Mouse (Mus musculus) granulocyte monocyte progenitor cell, adult 5-6 weeks (primary cell): Measurements from ENCODE around the gene 4930407I10Rik. TPM values are rescaled to one million over a fixed set of nuclear protein-coding genes. Genes with fewer than 3 reads are reported as not detected.

ENCODE experiments used
- ATAC-seq: replicated peaks from 2 replicates; pipeline ENCODE4 v1.8.0; 2016; ENCODE audit warnings: mild to moderate bottlenecking, moderate TSS enrichment, inconsistent platforms; ENCODE audit not compliant: poor library complexity, severe bottlenecking
- total RNA-seq, 2 experiments: library from RNA; stranded (forward) in 1 of 2; stranded (reverse) in 1 of 2; fragments of 200-712, 200-1000 nt in 1 of 2; fragments of >200 nt in 1 of 2; fragmentation: Nextera tagmentation in 1 of 2; gene quantifications; 2 replicates each; pipeline ENCODE4 v1.2.3; 2014 to 2017

Gene 4930407I10Rik
- total RNA-seq, 2 experiments from 2014 or later: not detected

GRCm38 (mm10) chr15:82047080-82047883 lies 11.7 kb upstream of the 4930407I10Rik start, which contains the start of gene Snu13:
Gene Snu13, minus strand, starts transcription at chr15:82047598.
- ATAC-seq: peak; percentile 87

GRCm38 (mm10) chr15:82052544-82052943 lies 6.4 kb upstream of the 4930407I10Rik start:
- ATAC-seq: no peak

- ATAC-seq: no peak
Observed at GRCm38 (mm10) chr15:82063909-82064308, 5.0 kb downstream of the 4930407I10Rik start.

GRCm38 (mm10) chr15:82065511-82065910 lies 6.6 kb downstream of the 4930407I10Rik start:
- peak; percentile 44 for ATAC-seq

- no peak for ATAC-seq
Observed at GRCm38 (mm10) chr15:82069898-82070297, 10.9 kb downstream of the 4930407I10Rik start, which contains the start of gene Mei1. Gene Mei1, plus strand, starts transcription at chr15:82069996.

- ATAC-seq: no peak
Observed at GRCm38 (mm10) chr15:82071816-82072469, 13.0 kb downstream of the 4930407I10Rik start.

GRCm38 (mm10) chr15:82073490-82073889 lies 14.5 kb downstream of the 4930407I10Rik start:
- no peak for ATAC-seq

- no peak for ATAC-seq
Observed at GRCm38 (mm10) chr15:82079883-82080282, 20.9 kb downstream of the 4930407I10Rik start.

GRCm38 (mm10) chr15:82081161-82081560 lies 22.2 kb downstream of the 4930407I10Rik start:
- ATAC-seq: peak; percentile 76

- ATAC-seq: no peak
Observed at GRCm38 (mm10) chr15:82085606-82086005, 26.7 kb downstream of the 4930407I10Rik start.

- ATAC-seq: no peak
Observed at GRCm38 (mm10) chr15:82086131-82086530, 27.2 kb downstream of the 4930407I10Rik start.

- ATAC-seq: peak; percentile 33; the same call in 1 of the 2 replicates
Observed at GRCm38 (mm10) chr15:82087266-82087665, 28.3 kb downstream of the 4930407I10Rik start.

- no peak for ATAC-seq
Observed at GRCm38 (mm10) chr15:82091061-82091460, 32.1 kb downstream of the 4930407I10Rik start.

- ATAC-seq: peak; percentile 46
Observed at GRCm38 (mm10) chr15:82106953-82107555, 48.1 kb downstream of the 4930407I10Rik start.

Other genes with a start within 250 kb of the 4930407I10Rik start
- gene Tob2, start 200.4 kb upstream of the 4930407I10Rik start, total RNA-seq (2014; fragmentation: Nextera tagmentation): 35.0 and 39.6 TPM in 2 replicates
- 14.7 and 19.3 TPM in 2 replicates for gene Tob2, start 200.4 kb upstream of the 4930407I10Rik start, total RNA-seq (2017)
- 101 and 107 TPM in 2 replicates for gene Phf5a, start 187.2 kb upstream of the 4930407I10Rik start, total RNA-seq (2014; fragmentation: Nextera tagmentation)
- gene Phf5a, start 187.2 kb upstream of the 4930407I10Rik start, total RNA-seq (2017): 79.2 and 148 TPM in 2 replicates
- gene Aco2, start 186.8 kb upstream of the 4930407I10Rik start, total RNA-seq (2014; fragmentation: Nextera tagmentation): 123 and 126 TPM in 2 replicates
- 156 and 180 TPM in 2 replicates for gene Aco2, start 186.8 kb upstream of the 4930407I10Rik start, total RNA-seq (2017)
- gene Polr3h, start 132.9 kb upstream of the 4930407I10Rik start, total RNA-seq (2014; fragmentation: Nextera tagmentation): 21.8 and 26.5 TPM in 2 replicates
- gene Polr3h, start 132.9 kb upstream of the 4930407I10Rik start, total RNA-seq (2017): 46.6 and 51.2 TPM in 2 replicates
- not detected in 2 replicates for gene Csdc2, start 122.4 kb upstream of the 4930407I10Rik start, total RNA-seq (2014; fragmentation: Nextera tagmentation)
- not detected in 2 replicates for gene Csdc2, start 122.4 kb upstream of the 4930407I10Rik start, total RNA-seq (2017)
- gene Pmm1, start 98.2 kb upstream of the 4930407I10Rik start, total RNA-seq (2014; fragmentation: Nextera tagmentation): 32.6 and 32.7 TPM in 2 replicates
- gene Pmm1, start 98.2 kb upstream of the 4930407I10Rik start, total RNA-seq (2017): 19.5 and 21.2 TPM in 2 replicates
- not detected in 2 replicates for gene 1700029P11Rik, start 78.6 kb upstream of the 4930407I10Rik start, total RNA-seq (2014; fragmentation: Nextera tagmentation)
- gene 1700029P11Rik, start 78.6 kb upstream of the 4930407I10Rik start, total RNA-seq (2017): not detected in 2 replicates
- gene Xrcc6, start 71.3 kb upstream of the 4930407I10Rik start, total RNA-seq (2014; fragmentation: Nextera tagmentation): 104 and 120 TPM in 2 replicates
- gene Xrcc6, start 71.3 kb upstream of the 4930407I10Rik start, total RNA-seq (2017): 234 and 250 TPM in 2 replicates
- gene Desi1, start 25.3 kb upstream of the 4930407I10Rik start, total RNA-seq (2014; fragmentation: Nextera tagmentation): 26.3 and 34.9 TPM in 2 replicates
- gene Desi1, start 25.3 kb upstream of the 4930407I10Rik start, total RNA-seq (2017): 6.0 and 8.3 TPM in 2 replicates
- 254 and 268 TPM in 2 replicates for gene Snu13, start 11.6 kb upstream of the 4930407I10Rik start, total RNA-seq (2014; fragmentation: Nextera tagmentation)
- gene Snu13, start 11.6 kb upstream of the 4930407I10Rik start, total RNA-seq (2017): 183 and 209 TPM in 2 replicates
- gene Mei1, start 10.8 kb downstream of the 4930407I10Rik start, total RNA-seq (2014; fragmentation: Nextera tagmentation): not detected in 2 replicates
- not detected in 2 replicates for gene Mei1, start 10.8 kb downstream of the 4930407I10Rik start, total RNA-seq (2017)
- 11.0 and 26.5 TPM in 2 replicates for gene Ccdc134, start 68.8 kb downstream of the 4930407I10Rik start, total RNA-seq (2014; fragmentation: Nextera tagmentation)
- gene Ccdc134, start 68.8 kb downstream of the 4930407I10Rik start, total RNA-seq (2017): 13.1 and 17.2 TPM in 2 replicates
- gene Srebf2, start 88.0 kb downstream of the 4930407I10Rik start, total RNA-seq (2014; fragmentation: Nextera tagmentation): 19.0 and 24.3 TPM in 2 replicates
- 16.5 and 17.5 TPM in 2 replicates for gene Srebf2, start 88.0 kb downstream of the 4930407I10Rik start, total RNA-seq (2017)
- gene Shisa8, start 153.7 kb downstream of the 4930407I10Rik start, total RNA-seq (2014; fragmentation: Nextera tagmentation): not detected in 2 replicates
- not detected in 2 replicates for gene Shisa8, start 153.7 kb downstream of the 4930407I10Rik start, total RNA-seq (2017)
- gene Tnfrsf13c, start 165.2 kb downstream of the 4930407I10Rik start, total RNA-seq (2014; fragmentation: Nextera tagmentation): 0.49 TPM in 1 of 2 replicates, not detected in the other
- gene Tnfrsf13c, start 165.2 kb downstream of the 4930407I10Rik start, total RNA-seq (2017): 0.46 TPM in 1 of 2 replicates, not detected in the other
- 15.1 and 39.8 TPM in 2 replicates for gene Cenpm, start 185.6 kb downstream of the 4930407I10Rik start, total RNA-seq (2014; fragmentation: Nextera tagmentation)
- gene Cenpm, start 185.6 kb downstream of the 4930407I10Rik start, total RNA-seq (2017): 21.9 and 22.0 TPM in 2 replicates
- gene 1500009C09Rik, start 193.2 kb downstream of the 4930407I10Rik start, total RNA-seq (2014; fragmentation: Nextera tagmentation): not detected in 2 replicates
- gene 1500009C09Rik, start 193.2 kb downstream of the 4930407I10Rik start, total RNA-seq (2017): not detected in 2 replicates
- 0.28 and 1.1 TPM in 2 replicates for gene Sept3, start 215.7 kb downstream of the 4930407I10Rik start, total RNA-seq (2014; fragmentation: Nextera tagmentation)
- gene Sept3, start 215.7 kb downstream of the 4930407I10Rik start, total RNA-seq (2017): 0.13 and 0.67 TPM in 2 replicates
- 0.52 TPM in 1 of 2 replicates, not detected in the other for gene Wbp2nl, start 239.8 kb downstream of the 4930407I10Rik start, total RNA-seq (2014; fragmentation: Nextera tagmentation)
- not detected in 2 replicates for gene Wbp2nl, start 239.8 kb downstream of the 4930407I10Rik start, total RNA-seq (2017)